Comparison of ENCODE assay signal across 8 mouse cellular contexts in the genomic region with DNA sequence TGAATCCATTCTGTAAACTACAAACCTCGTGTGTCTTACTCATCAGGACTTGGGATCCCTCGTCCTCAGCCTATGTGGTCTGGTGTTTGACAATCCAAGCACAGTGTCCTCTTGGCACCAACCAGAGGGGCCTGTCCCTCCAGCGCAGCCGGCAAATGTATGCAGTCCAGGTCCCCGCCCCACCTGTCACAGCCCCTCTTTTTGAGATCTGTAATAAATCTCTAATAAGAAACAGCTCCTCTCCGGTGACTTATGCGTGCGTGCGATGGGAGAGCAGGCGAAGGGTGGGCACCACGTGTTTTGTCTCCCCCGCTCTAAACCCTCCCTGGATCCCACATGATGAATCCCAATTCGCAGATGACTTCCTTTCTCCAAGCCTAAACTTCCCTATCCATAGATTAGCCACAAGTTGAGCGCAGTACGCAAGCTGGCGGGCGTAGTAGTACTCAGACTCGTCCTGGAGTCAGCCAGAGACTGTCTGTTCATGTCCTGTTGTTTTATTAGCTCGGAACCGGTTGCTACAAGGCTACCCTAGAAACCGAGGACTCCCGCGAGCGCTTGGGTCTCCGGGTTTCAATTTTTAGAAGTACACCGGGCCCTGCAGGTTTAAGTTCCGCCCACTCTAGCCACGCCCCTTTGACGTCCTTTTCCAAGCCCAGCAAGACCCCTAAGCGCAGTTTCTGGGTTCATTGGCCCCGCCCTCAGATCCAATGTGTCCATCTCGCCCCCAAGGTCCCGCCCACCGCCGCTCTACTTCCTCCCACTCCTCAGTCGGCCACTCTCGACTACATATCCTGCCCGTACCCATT. TPM values are rescaled to one million over a fixed set of nuclear protein-coding genes. Genes with fewer than 3 reads are reported as not detected.
A peak's percentile ranks its signal among the peaks of the same experiment; 100 is the strongest.
DNase-seq lines count a peak whose midpoint lies in the region; ATAC-seq lines count a peak whose summit lies in the region.

No protein-coding gene starts in this region.

- H3K27me3 ChIP-seq in forebrain, embryonic 12.5 days: peaks cover 6% of the 10 kb centered on the region; the same call in 1 of the 2 replicates
- no peaks in the 10 kb centered on the region for H3K27me3 ChIP-seq in kidney, embryonic 14.5 days (ENCODE audit: control insufficient read depth, insufficient read depth, low read length)

- H3K36me3 ChIP-seq in forebrain, embryonic 12.5 days (replicated peaks): peaks cover 49% of the 10 kb centered on the region
- peaks cover 53% of the 10 kb centered on the region for H3K36me3 ChIP-seq in kidney, embryonic 14.5 days (ENCODE audit: control insufficient read depth, insufficient read depth, low read length)

- peak; percentile 1; the same call in 1 of the 2 replicates for ATAC-seq in forebrain, embryonic 12.5 days (ENCODE audit: low FRiP score)
- ATAC-seq in kidney, embryonic 14.5 days (ENCODE audit: low FRiP score, low TSS enrichment): peak; percentile 82

- H3K4me1 ChIP-seq in forebrain, embryonic 12.5 days: peaks cover 38% of the 10 kb centered on the region
- H3K4me1 ChIP-seq in kidney, embryonic 14.5 days (ENCODE audit: control insufficient read depth, insufficient read depth, low read length): peaks cover 32% of the 10 kb centered on the region

- WGBS in forebrain, embryonic 12.5 days: 2% methylated on average over 38 of the region's 38 CpGs
- under 1% methylated on average over 38 of the region's 38 CpGs for WGBS in kidney, embryonic 14.5 days

- peak overlapping the region; percentile 88 for H3K27ac ChIP-seq in forebrain, embryonic 12.5 days
- peak overlapping the region; percentile 85 for H3K27ac ChIP-seq in kidney, embryonic 14.5 days (ENCODE audit: low read depth, low read length)

- DNase-seq in cerebellum, adult 11 months: peak; percentile 54
- DNase-seq in cerebellum, adult 9-10 months: no peak
- peak; percentile 96 for DNase-seq in urinary bladder, postnatal 14 days (ENCODE audit: low spot score)
- DNase-seq in urinary bladder, postnatal 10 days (ENCODE audit: low spot score): no peak
- peak; percentile 98 for DNase-seq in mesoderm, embryonic 11.5 days (ENCODE audit: low read depth, low spot score)
- DNase-seq in thymus, postnatal 36 days: peak; percentile 60 to 95

- no peaks in the 10 kb centered on the region for H3K9me3 ChIP-seq in forebrain, embryonic 12.5 days
- H3K9me3 ChIP-seq in kidney, embryonic 14.5 days (ENCODE audit: control insufficient read depth, low read length): no peaks in the 10 kb centered on the region

- peak overlapping the region; percentile 96 for H3K4me3 ChIP-seq in forebrain, embryonic 12.5 days (replicated peaks)
- H3K4me3 ChIP-seq in kidney, embryonic 14.5 days (ENCODE audit: low read length): peak overlapping the region; percentile 99

- peak overlapping the region; percentile 21 for H3K9ac ChIP-seq in forebrain, embryonic 12.5 days
- H3K9ac ChIP-seq in kidney, embryonic 14.5 days (ENCODE audit: low read depth, low read length): peak overlapping the region; percentile 93

- H3K4me2 ChIP-seq in forebrain, embryonic 12.5 days: peak overlapping the region; percentile 77
- peak overlapping the region; percentile 76 for H3K4me2 ChIP-seq in kidney, embryonic 14.5 days (replicated peaks; ENCODE audit: low read depth, low read length)

RNA-seq across cellular contexts. Expression of a gene that starts 1.0 kb away (rescaled TPM):
- polyA plus RNA-seq in forebrain, embryonic 12.5 days (2016; fragmentation: Nextera tagmentation; extraction: Ambion mirVana): 60.8 and 61.8 TPM in 2 replicates
- 21.4 and 29.6 TPM in 2 replicates for polyA plus RNA-seq in kidney, embryonic 14.5 days (2014; fragmentation: Nextera tagmentation; extraction: Ambion mirVana)

RNA-seq across cellular contexts. Expression of a gene that starts 8.6 kb away (rescaled TPM):
- 2.1 and 2.9 TPM in 2 replicates for polyA plus RNA-seq in forebrain, embryonic 12.5 days (2016; fragmentation: Nextera tagmentation; extraction: Ambion mirVana)
- 8.7 and 10.1 TPM in 2 replicates for polyA plus RNA-seq in kidney, embryonic 14.5 days (2014; fragmentation: Nextera tagmentation; extraction: Ambion mirVana)

RNA-seq across cellular contexts. Expression of a gene that starts 23.1 kb away (rescaled TPM):
- 0.08 TPM in 1 of 2 replicates, not detected in the other for polyA plus RNA-seq in forebrain, embryonic 12.5 days (2016; fragmentation: Nextera tagmentation; extraction: Ambion mirVana)
- 0.05 and 0.07 TPM in 2 replicates for polyA plus RNA-seq in kidney, embryonic 14.5 days (2014; fragmentation: Nextera tagmentation; extraction: Ambion mirVana)

RNA-seq across cellular contexts. Expression of a gene that starts 27.2 kb away (rescaled TPM):
- polyA plus RNA-seq in forebrain, embryonic 12.5 days (2016; fragmentation: Nextera tagmentation; extraction: Ambion mirVana): 84.1 and 98.7 TPM in 2 replicates
- 25.4 and 60.7 TPM in 2 replicates for polyA plus RNA-seq in kidney, embryonic 14.5 days (2014; fragmentation: Nextera tagmentation; extraction: Ambion mirVana)

RNA-seq across cellular contexts. Expression of a gene that starts 28.6 kb away (rescaled TPM):
- polyA plus RNA-seq in forebrain, embryonic 12.5 days (2016; fragmentation: Nextera tagmentation; extraction: Ambion mirVana): 9.7 and 11.4 TPM in 2 replicates
- 7.6 and 11.6 TPM in 2 replicates for polyA plus RNA-seq in kidney, embryonic 14.5 days (2014; fragmentation: Nextera tagmentation; extraction: Ambion mirVana)

Comparison
In these comparisons a context has a peak if more than half of its experiments do, and no peak if none do; other contexts are left out.
1. DNase-seq: peak in cerebellum, adult 11 months (single experiment), urinary bladder, postnatal 14 days (single experiment), mesoderm, embryonic 11.5 days (single experiment) and thymus, postnatal 36 days (2 of 2); none in cerebellum, adult 9-10 months (single experiment) and urinary bladder, postnatal 10 days (single experiment).